Mouse (Mus musculus) limb, embryonic 14.5 days (tissue): ENCODE measurements around the gene Ipcef1. TPM values are rescaled to one million over a fixed set of nuclear protein-coding genes. Genes with fewer than 3 reads are reported as not detected.

ENCODE experiments used
- ATAC-seq: fragments of 200-750 bp; cut with Nextera tagmentation; 2 replicates; pipeline ENCODE4 v1.8.0; 2017; ENCODE audit warnings: low read depth, moderate number of reproducible peaks, moderate TSS enrichment; ENCODE audit not compliant: low FRiP score
- DNase-seq: peaks from one replicate; pipeline ENCODE4 v3.0.0-alpha.2; 2015; ENCODE audit warnings: low spot score
- H3K27ac ChIP-seq: fragments of 300-500 bp; sonication (generic); replicated peaks from 2 replicates; pipeline ENCODE4 v1.5.1; 2014; ENCODE audit warnings: low read depth, mild to moderate bottlenecking, low read length, moderate library complexity, mixed read lengths
- H3K27me3 ChIP-seq: fragments of 300-500 bp; sonication (generic); 2 replicates; pipeline ENCODE4 v1.6.1; 2014; ENCODE audit warnings: low read length, mixed read lengths; ENCODE audit not compliant: control insufficient read depth, insufficient read depth
- H3K36me3 ChIP-seq: fragments of 300-500 bp; sonication (generic); 2 replicates; pipeline ENCODE4 v1.6.1; 2014; ENCODE audit warnings: mild to moderate bottlenecking, low read length, moderate library complexity, mixed read lengths; ENCODE audit not compliant: control insufficient read depth, insufficient read depth
- H3K4me1 ChIP-seq: fragments of 300-500 bp; sonication (generic); 2 replicates; pipeline ENCODE4 v1.6.1; 2014; ENCODE audit warnings: antibody characterized with exemption, low read length, mixed read lengths; ENCODE audit not compliant: control insufficient read depth, insufficient read depth
- H3K4me2 ChIP-seq: fragments of 300-500 bp; sonication (generic); replicated peaks from 2 replicates; pipeline ENCODE4 v1.6.1; 2014; ENCODE audit warnings: low read depth, mild to moderate bottlenecking, low read length, moderate library complexity; ENCODE audit not compliant: severe bottlenecking
- H3K4me3 ChIP-seq: fragments of 300-500 bp; sonication (generic); replicated peaks from 2 replicates; pipeline ENCODE4 v1.5.1; 2014; ENCODE audit warnings: low read length
- H3K9ac ChIP-seq: fragments of 300-500 bp; sonication (generic); 2 replicates; pipeline ENCODE4 v1.6.1; 2014; ENCODE audit warnings: mild to moderate bottlenecking, low read depth, low read length, moderate library complexity; ENCODE audit not compliant: severe bottlenecking
- H3K9me3 ChIP-seq: fragments of 300-500 bp; sonication (generic); 2 replicates; pipeline ENCODE4 v1.6.1; 2016; ENCODE audit warnings: low read length; ENCODE audit not compliant: control insufficient read depth
- POLR2A ChIP-seq: fragments of 200-500 bp; IDR thresholded peaks from 2 replicates; pipeline ENCODE4 v1.8.0; 2012; ENCODE audit warnings: inconsistent platforms, mild to moderate bottlenecking, moderate library complexity, borderline replicate concordance; ENCODE audit not compliant: insufficient read depth, insufficient read length; ENCODE audit errors: extremely low read depth
- WGBS: fragments of 180-500 bp; shearing (Covaris S2); extraction: QIAGEN DNeasy Blood & Tissue Kit; methylation state at CpG from one replicate; pipeline ENCODE4 v1.1.7; 2014; 5-methylcytosine and 5-hydroxymethylcytosine counted together
- polyA plus RNA-seq, 2 experiments: library from polyadenylated mRNA; depleted of rRNA in 1 of 2; stranded (reverse) in 1 of 2; unstranded in 1 of 2; fragments of >200 nt; fragmentation: Nextera tagmentation in 1 of 2; extraction: Ambion mirVana in 1 of 2; gene quantifications; 2 replicates each; pipeline versions ENCODE4 v1.2.1 to v1.2.3; 2012 to 2014

The Ipcef1 gene
- polyA plus RNA-seq, 2 experiments: 0.18 to 0.36 TPM

DNA sequence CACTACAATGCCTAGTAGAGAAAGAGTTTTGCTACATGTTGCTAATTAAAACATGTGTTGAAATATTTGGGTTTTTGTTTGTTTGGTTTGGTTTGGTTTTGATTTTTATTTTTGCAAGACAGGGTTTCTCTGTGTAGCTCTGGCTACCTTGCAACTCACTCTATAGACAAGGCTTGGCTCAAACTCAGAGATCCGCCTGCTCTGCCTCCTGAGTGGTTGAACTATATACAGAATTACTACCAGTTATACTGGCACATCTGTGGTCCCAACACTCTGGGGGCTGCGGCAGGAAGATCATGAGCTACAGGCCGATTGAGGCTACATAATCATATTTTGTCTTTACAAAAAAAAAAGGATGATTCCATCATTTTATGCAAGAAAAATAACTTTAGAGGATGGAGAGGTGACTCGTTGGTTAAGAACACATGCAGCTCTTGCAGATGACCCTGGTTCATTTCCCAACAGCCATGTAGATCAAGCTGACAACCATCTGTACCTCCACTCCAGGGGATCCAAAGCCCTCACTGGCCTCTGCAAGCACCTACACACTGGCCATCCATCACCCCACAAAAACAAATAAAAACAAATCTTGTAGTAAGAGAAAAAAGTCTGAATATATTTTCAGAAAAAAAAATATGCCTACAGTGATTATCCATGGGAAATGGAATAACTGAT lies 53.6 kb downstream of the Ipcef1 start:
- no peak overlapping the region for H3K27ac ChIP-seq
- no peak for TF ChIP-seq POLR2A
- H3K4me2 ChIP-seq: no peak overlapping the region
- H3K4me1 ChIP-seq: no peaks in the 10 kb centered on the region
- 84% methylated on average over 4 of the region's 4 CpGs for WGBS
- no peak for DNase-seq
- H3K36me3 ChIP-seq: no peaks in the 10 kb centered on the region
- no peak for ATAC-seq
- H3K27me3 ChIP-seq: no peaks in the 10 kb centered on the region
- no peak overlapping the region for H3K4me3 ChIP-seq
- no peak overlapping the region for H3K9ac ChIP-seq
- no peaks in the 10 kb centered on the region for H3K9me3 ChIP-seq

DNA sequence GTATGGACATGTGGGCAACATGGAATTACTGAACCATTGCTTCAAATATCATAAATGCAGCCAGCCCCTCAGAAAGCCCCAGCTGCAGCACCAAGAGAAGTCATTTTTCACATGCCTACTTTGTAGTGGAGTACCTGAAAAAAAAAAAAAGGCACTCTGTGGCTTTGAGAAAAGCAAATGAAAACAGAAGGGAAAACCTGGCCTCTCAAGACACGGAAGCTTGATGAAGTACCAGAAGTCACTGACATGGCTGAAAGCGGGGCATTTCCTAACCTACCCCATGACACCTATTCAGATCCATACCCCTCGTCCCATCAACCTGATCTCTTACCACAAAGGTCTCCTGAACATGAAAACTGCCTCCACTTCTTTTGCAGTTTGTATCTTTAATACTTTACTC lies 55.4 kb downstream of the Ipcef1 start:
- Histone ChIP-seq H3K27me3 (no peaks in the 10 kb centered on the region), H3K4me3 (no peak overlapping the region), H3K9ac (no peak overlapping the region), H3K9me3 (no peaks in the 10 kb centered on the region), H3K4me2 (no peak overlapping the region), H3K27ac (no peak overlapping the region), H3K36me3 (no peaks in the 10 kb centered on the region), H3K4me1 (no peaks in the 10 kb centered on the region)
- TF ChIP-seq POLR2A: no peak
- DNase-seq (no peak), ATAC-seq (no peak)
- WGBS: 74% methylated on average over 3 of the region's 3 CpGs

- Histone ChIP-seq H3K4me3 (no peak overlapping the region), H3K36me3 (no peaks in the 10 kb centered on the region), H3K27me3 (no peaks in the 10 kb centered on the region), H3K4me1 (no peaks in the 10 kb centered on the region), H3K4me2 (no peak overlapping the region), H3K9me3 (no peaks in the 10 kb centered on the region), H3K9ac (no peak overlapping the region), H3K27ac (no peak overlapping the region)
- no peak for ATAC-seq
- TF ChIP-seq POLR2A: no peak
- no peak for DNase-seq
- WGBS: 67% methylated on average over 1 of the region's 1 CpGs
These were observed 63.7 kb downstream of the Ipcef1 start for GRCm38 (mm10) chr10:6988555-6988954.

- H3K4me3 ChIP-seq: no peak overlapping the region
- H3K9me3 ChIP-seq: no peaks in the 10 kb centered on the region
- ATAC-seq (peak; percentile 80), DNase-seq (peak; percentile 14)
- no peak overlapping the region for H3K4me2 ChIP-seq
- no peaks in the 10 kb centered on the region for H3K27me3 ChIP-seq
- TF ChIP-seq POLR2A: no peak
- 58% methylated on average over 4 of the region's 4 CpGs for WGBS
- H3K27ac ChIP-seq: no peak overlapping the region
- H3K9ac ChIP-seq: no peak overlapping the region
- H3K36me3 ChIP-seq: no peaks in the 10 kb centered on the region
- H3K4me1 ChIP-seq: no peaks in the 10 kb centered on the region
These were observed 64.7 kb downstream of the Ipcef1 start for GRCm38 (mm10) chr10:6987399-6988098.

DNA sequence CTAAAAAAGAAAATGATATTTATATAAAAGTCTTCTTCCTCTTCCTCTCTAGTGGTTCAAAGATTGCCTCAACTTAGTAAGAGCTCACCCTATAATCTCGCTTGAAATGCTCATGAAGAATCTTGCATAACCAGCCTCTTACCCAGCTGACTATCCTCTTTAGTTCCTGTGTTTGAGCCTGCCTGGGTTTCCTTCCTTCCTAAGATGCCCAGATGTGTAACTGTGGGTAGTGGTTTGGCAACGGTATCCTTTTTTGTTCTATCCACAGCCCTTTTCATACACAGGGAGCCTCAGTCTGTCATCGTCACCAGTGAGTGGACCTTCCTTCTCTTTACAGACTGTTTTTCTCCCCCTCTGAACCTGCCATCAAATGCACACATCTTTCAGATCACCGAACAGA lies 66.0 kb downstream of the Ipcef1 start:
- TF ChIP-seq POLR2A: no peak

More for the DNA sequence above, 66.0 kb downstream of the Ipcef1 start:
- no peak overlapping the region for H3K4me3 ChIP-seq
- no peak overlapping the region for H3K27ac ChIP-seq
- 83% methylated on average over 4 of the region's 4 CpGs for WGBS
- H3K9ac ChIP-seq: no peak overlapping the region
- H3K9me3 ChIP-seq: no peaks in the 10 kb centered on the region
- ATAC-seq (no peak), DNase-seq (no peak)
- no peaks in the 10 kb centered on the region for H3K4me1 ChIP-seq
- no peak overlapping the region for H3K4me2 ChIP-seq
- H3K36me3 ChIP-seq: no peaks in the 10 kb centered on the region
- no peaks in the 10 kb centered on the region for H3K27me3 ChIP-seq
